Mouse (Mus musculus) heart, embryonic 14.5 days (tissue): ENCODE results near the gene Sfn. TPM values are rescaled to one million over a fixed set of nuclear protein-coding genes. Genes with fewer than 3 reads are reported as not detected.

ENCODE experiments used
- ATAC-seq: fragments of 200-750 bp; cut with Nextera tagmentation; 2 replicates; pipeline ENCODE4 v1.8.0; 2017; ENCODE audit warnings: low read depth, moderate TSS enrichment; ENCODE audit not compliant: insufficient number of reproducible peaks, insufficient read depth, low FRiP score
- H3K27ac ChIP-seq, 2 experiments: fragments of 200-500 bp in 1 of 2; fragments of 300-500 bp in 1 of 2; sonication (generic) in 1 of 2; replicated peaks in 1 of 2; 2 replicates each; pipeline ENCODE4 v1.5.1; 2012 to 2014; ENCODE audit warnings: low read depth in 2 of 2, low read length in 2 of 2, control low read depth in 1 of 2, mild to moderate bottlenecking in 1 of 2, mixed read lengths in 1 of 2; ENCODE audit not compliant: control insufficient read depth in 1 of 2, insufficient read depth in 1 of 2
- H3K27me3 ChIP-seq: fragments of 300-500 bp; sonication (generic); 2 replicates; pipeline ENCODE4 v1.6.1; 2014; ENCODE audit warnings: mild to moderate bottlenecking, low read length, control low read depth; ENCODE audit not compliant: control insufficient read depth, insufficient read depth
- H3K36me3 ChIP-seq: fragments of 300-500 bp; sonication (generic); 2 replicates; pipeline ENCODE4 v1.6.1; 2014; ENCODE audit warnings: mild to moderate bottlenecking, control low read depth, low read length, mixed read lengths; ENCODE audit not compliant: control insufficient read depth, insufficient read depth
- H3K4me1 ChIP-seq, 2 experiments: fragments of 200-500 bp in 1 of 2; fragments of 300-500 bp in 1 of 2; sonication (generic) in 1 of 2; 2 replicates each; pipeline ENCODE4 v1.6.1; 2012 to 2014; ENCODE audit warnings: low read length in 2 of 2, control low read depth in 1 of 2, mixed read lengths in 1 of 2; ENCODE audit not compliant: control insufficient read depth in 2 of 2, insufficient read depth in 2 of 2
- H3K4me2 ChIP-seq: fragments of 300-500 bp; sonication (generic); 2 replicates; pipeline ENCODE4 v1.6.1; 2014; ENCODE audit warnings: mild to moderate bottlenecking, low read length
- H3K4me3 ChIP-seq, 2 experiments: fragments of 200-500 bp in 1 of 2; fragments of 300-500 bp in 1 of 2; sonication (generic) in 1 of 2; 2 replicates each; pipeline ENCODE4 v1.5.1; 2012 to 2014; ENCODE audit warnings: low read length in 2 of 2, mild to moderate bottlenecking in 2 of 2, control low read depth in 1 of 2, low read depth in 1 of 2, moderate library complexity in 1 of 2; ENCODE audit not compliant: control insufficient read depth in 1 of 2, insufficient read depth in 1 of 2
- H3K9ac ChIP-seq: fragments of 300-500 bp; sonication (generic); 2 replicates; pipeline ENCODE4 v1.6.1; 2014; ENCODE audit warnings: mild to moderate bottlenecking, low read length
- H3K9me3 ChIP-seq: fragments of 300-500 bp; sonication (generic); 2 replicates; pipeline ENCODE4 v1.6.1; 2016; ENCODE audit warnings: low read length, control low read depth; ENCODE audit not compliant: control insufficient read depth
- WGBS: fragments of 180-500 bp; shearing (Covaris S2); extraction: QIAGEN DNeasy Blood & Tissue Kit; methylation state at CpG from one replicate; pipeline ENCODE4 v1.1.7; 2014; 5-methylcytosine and 5-hydroxymethylcytosine counted together
- polyA plus RNA-seq: library from polyadenylated mRNA; unstranded; fragments of >200 nt; fragmentation: Nextera tagmentation; extraction: Ambion mirVana; gene quantifications from 2 replicates; pipeline ENCODE4 v1.2.1, GENCODE M21; 2014

Gene Sfn
- polyA plus RNA-seq, 1 experiment from 2014 or later: 1.4 TPM

- peak; percentile 72 for ATAC-seq
- H3K27ac ChIP-seq: peak overlapping the region in 1 of 2 experiments; percentile 75; a peak in 3 of 4 replicates
- WGBS: 9% methylated on average over 30 of the region's 47 CpGs
- peak overlapping the region; percentile 96 for H3K4me2 ChIP-seq
- H3K27me3 ChIP-seq: no peaks in the 10 kb centered on the region
- peak overlapping the region; percentile 93 for H3K9ac ChIP-seq
- H3K4me3 ChIP-seq: peak overlapping the region; percentile 78 to 82
- H3K4me1 ChIP-seq: peaks cover 10 to 20% of the 10 kb centered on the region in 2 experiments
- H3K36me3 ChIP-seq: no peaks in the 10 kb centered on the region
- no peaks in the 10 kb centered on the region for H3K9me3 ChIP-seq
Observed at GRCm38 (mm10) chr4:133633332-133634042, 31.5 kb upstream of the Sfn start.

- Histone ChIP-seq H3K4me1 (peaks cover 10 to 20% of the 10 kb centered on the region in 2 experiments), H3K27me3 (no peaks in the 10 kb centered on the region), H3K36me3 (no peaks in the 10 kb centered on the region), H3K4me3 (peak overlapping the region; percentile 78 to 82), H3K9me3 (no peaks in the 10 kb centered on the region), H3K4me2 (peak overlapping the region; percentile 96), H3K27ac (peak overlapping the region in 1 of 2 experiments; percentile 75; a peak in 3 of 4 replicates), H3K9ac (peak overlapping the region; percentile 93)
- 3% methylated on average over 65 of the region's 69 CpGs for WGBS
- ATAC-seq: no peak
Observed at GRCm38 (mm10) chr4:133632483-133633327, 30.7 kb upstream of the Sfn start.

GRCm38 (mm10) chr4:133631769-133632411 lies 29.9 kb upstream of the Sfn start:
- no peak overlapping the region for H3K27ac ChIP-seq
- H3K36me3 ChIP-seq: peaks cover 4% of the 10 kb centered on the region
- peaks cover 10 to 20% of the 10 kb centered on the region in 2 experiments for H3K4me1 ChIP-seq
- H3K4me3 ChIP-seq: peak overlapping the region; percentile 78 to 82
- peak overlapping the region; percentile 93 for H3K9ac ChIP-seq
- no peaks in the 10 kb centered on the region for H3K27me3 ChIP-seq
- H3K9me3 ChIP-seq: no peaks in the 10 kb centered on the region
- peak overlapping the region; percentile 96 for H3K4me2 ChIP-seq
- no peak for ATAC-seq
- WGBS: 54% methylated on average over 9 of the region's 9 CpGs

- Histone ChIP-seq H3K9me3 (no peaks in the 10 kb centered on the region), H3K27me3 (no peaks in the 10 kb centered on the region), H3K36me3 (peaks cover 10% of the 10 kb centered on the region), H3K4me3 (no peak overlapping the region), H3K4me1 (peaks cover 10 to 21% of the 10 kb centered on the region in 2 experiments), H3K4me2 (peak overlapping the region; percentile 96; the same call in 1 of the 2 replicates), H3K27ac (no peak overlapping the region), H3K9ac (no peak overlapping the region)
- 72% methylated on average over 14 of the region's 14 CpGs for WGBS
- ATAC-seq: no peak
Observed at GRCm38 (mm10) chr4:133631071-133631768, 29.3 kb upstream of the Sfn start.

- peaks cover 11 to 23% of the 10 kb centered on the region in 2 experiments for H3K4me1 ChIP-seq
- 88% methylated on average over 8 of the region's 8 CpGs for WGBS
- no peak overlapping the region for H3K27ac ChIP-seq
- no peaks in the 10 kb centered on the region for H3K9me3 ChIP-seq
- no peak for ATAC-seq
- H3K4me3 ChIP-seq: no peak overlapping the region
- no peak overlapping the region for H3K4me2 ChIP-seq
- H3K27me3 ChIP-seq: no peaks in the 10 kb centered on the region
- no peak overlapping the region for H3K9ac ChIP-seq
- peaks cover 13% of the 10 kb centered on the region for H3K36me3 ChIP-seq
Observed at GRCm38 (mm10) chr4:133630326-133630920, 28.5 kb upstream of the Sfn start.

GRCm38 (mm10) chr4:133629191-133629590 lies 27.2 kb upstream of the Sfn start:
- WGBS: 67% methylated on average over 7 of the region's 7 CpGs
- H3K27ac ChIP-seq: no peak overlapping the region
- H3K4me3 ChIP-seq: no peak overlapping the region
- no peak for ATAC-seq
- H3K36me3 ChIP-seq: peaks cover 21% of the 10 kb centered on the region
- no peaks in the 10 kb centered on the region for H3K9me3 ChIP-seq
- no peak overlapping the region for H3K4me2 ChIP-seq
- H3K4me1 ChIP-seq: peaks cover 14 to 23% of the 10 kb centered on the region in 2 experiments
- no peak overlapping the region for H3K9ac ChIP-seq
- H3K27me3 ChIP-seq: no peaks in the 10 kb centered on the region
